Mouse (Mus musculus): ENCODE results near the gene Ddx4. TPM values are rescaled to one million over a fixed set of nuclear protein-coding genes. Genes with fewer than 3 reads are reported as not detected.
"Not testable (repeated sequence)": the region's sequence is repeated elsewhere in the genome, so short reads cannot be mapped to it uniquely, and the experiment has no call there.

The Ddx4 gene
- polyA plus RNA-seq, 1 experiment from 2014 or later, result 0.73 TPM

- no peaks in the 10 kb centered on the region for H3K36me3 ChIP-seq (ENCODE audit: control insufficient read depth, insufficient read depth, low read length)
- H3K4me2 ChIP-seq (ENCODE audit: low read length), result no peak overlapping the region
Measured at GRCm38 (mm10) chr13:112584556-112585237, 67.6 kb downstream of the Ddx4 start.

GRCm38 (mm10) chr13:112582291-112582690, 70.0 kb downstream of the Ddx4 start:
- DNase-seq (ENCODE audit: low spot score) (no peak), ATAC-seq (replicated peaks; ENCODE audit: low FRiP score, low TSS enrichment, low read depth) (no peak)
- Histone ChIP-seq H3K27me3 (replicated peaks; ENCODE audit: control insufficient read depth, insufficient read depth, low read length) (no peaks in the 10 kb centered on the region), H3K9ac (ENCODE audit: low read length) (no peak overlapping the region), H3K27ac (ENCODE audit: low read depth) (no peak overlapping the region), H3K4me2 (ENCODE audit: low read length) (no peak overlapping the region), H3K4me3 (ENCODE audit: low read depth, low read length) (no peak overlapping the region), H3K4me1 (replicated peaks; ENCODE audit: control insufficient read depth, insufficient read depth, low read length) (peaks cover 7% of the 10 kb centered on the region; the same call in 1 of the 2 replicates), H3K9me3 (ENCODE audit: control insufficient read depth, low read length) (no peaks in the 10 kb centered on the region), H3K36me3 (ENCODE audit: control insufficient read depth, insufficient read depth, low read length) (no peaks in the 10 kb centered on the region)
- 74% methylated on average over 8 of the region's 8 CpGs for WGBS

More at GRCm38 (mm10) chr13:112584556-112585237, 67.6 kb downstream of the Ddx4 start:
- Histone ChIP-seq H3K9ac (ENCODE audit: low read length) (no peak overlapping the region), H3K27ac (ENCODE audit: low read depth) (no peak overlapping the region), H3K4me1 (replicated peaks; ENCODE audit: control insufficient read depth, insufficient read depth, low read length) (peaks cover 7% of the 10 kb centered on the region; the same call in 1 of the 2 replicates), H3K9me3 (ENCODE audit: control insufficient read depth, low read length) (no peaks in the 10 kb centered on the region), H3K4me3 (ENCODE audit: low read depth, low read length) (no peak overlapping the region), H3K27me3 (replicated peaks; ENCODE audit: control insufficient read depth, insufficient read depth, low read length) (no peaks in the 10 kb centered on the region)
- no peak for DNase-seq (ENCODE audit: low spot score)
- no peak for ATAC-seq (replicated peaks; ENCODE audit: low FRiP score, low TSS enrichment, low read depth)
- WGBS, result 53% methylated on average over 7 of the region's 7 CpGs

- no peak overlapping the region for H3K4me3 ChIP-seq (ENCODE audit: low read depth, low read length)
- H3K9me3 ChIP-seq (ENCODE audit: control insufficient read depth, low read length), result no peaks in the 10 kb centered on the region
- H3K4me1 ChIP-seq (replicated peaks; ENCODE audit: control insufficient read depth, insufficient read depth, low read length), result peaks cover 7% of the 10 kb centered on the region; the same call in 1 of the 2 replicates
- no peak for ATAC-seq (replicated peaks; ENCODE audit: low FRiP score, low TSS enrichment, low read depth)
- no peak for DNase-seq (ENCODE audit: low spot score)
- H3K36me3 ChIP-seq (ENCODE audit: control insufficient read depth, insufficient read depth, low read length), result no peaks in the 10 kb centered on the region
- no peak overlapping the region for H3K9ac ChIP-seq (ENCODE audit: low read length)
- H3K27me3 ChIP-seq (replicated peaks; ENCODE audit: control insufficient read depth, insufficient read depth, low read length), result no peaks in the 10 kb centered on the region
- H3K4me2 ChIP-seq (ENCODE audit: low read length), result no peak overlapping the region
- WGBS, result 95% methylated on average over 3 of the region's 3 CpGs
- no peak overlapping the region for H3K27ac ChIP-seq (ENCODE audit: low read depth)
Measured at GRCm38 (mm10) chr13:112581796-112582195, 70.5 kb downstream of the Ddx4 start.

DNA sequence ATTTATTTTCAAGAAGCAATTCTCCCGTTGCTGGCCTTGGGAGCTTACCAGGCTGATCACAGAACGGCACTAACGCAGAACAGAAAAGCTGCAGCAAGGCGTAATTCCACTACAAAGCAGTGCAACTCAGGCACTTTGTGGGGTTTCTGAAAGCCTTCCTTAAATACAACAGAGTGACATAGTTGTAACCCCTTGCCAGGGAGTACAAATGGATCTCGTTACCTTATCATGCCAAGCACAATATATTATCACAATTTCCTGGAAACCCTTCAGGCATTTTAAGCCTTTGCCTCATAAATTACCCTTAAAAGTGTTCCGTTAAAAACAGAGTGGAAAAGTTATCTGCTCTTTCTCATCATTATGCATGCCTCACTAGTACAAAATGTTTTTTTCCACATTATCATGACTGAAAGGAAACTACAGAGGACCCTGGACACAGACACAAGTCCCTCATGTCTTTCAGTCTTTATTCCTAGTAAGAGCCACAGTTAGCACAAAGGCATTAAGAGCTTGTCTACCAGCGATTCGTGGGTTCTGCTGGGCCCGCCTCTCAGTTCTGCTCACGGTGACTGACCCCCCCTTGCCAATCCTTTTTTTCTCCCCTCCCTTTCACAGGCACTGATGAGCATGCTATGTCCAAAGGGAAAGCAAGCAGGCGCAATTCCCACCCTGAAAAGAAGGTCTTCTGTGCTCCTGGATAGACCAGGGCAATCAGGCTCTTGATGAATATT, 71.5 kb downstream of the Ddx4 start:
- no peak overlapping the region for H3K4me3 ChIP-seq (ENCODE audit: low read depth, low read length)
- H3K36me3 ChIP-seq (ENCODE audit: control insufficient read depth, insufficient read depth, low read length), result no peaks in the 10 kb centered on the region
- no peak overlapping the region for H3K9ac ChIP-seq (ENCODE audit: low read length)
- ATAC-seq (replicated peaks; ENCODE audit: low FRiP score, low TSS enrichment, low read depth) (no peak), DNase-seq (ENCODE audit: low spot score) (no peak)
- 34% methylated on average over 11 of the region's 11 CpGs for WGBS
- H3K4me2 ChIP-seq (ENCODE audit: low read length), result no peak overlapping the region
- H3K27me3 ChIP-seq (replicated peaks; ENCODE audit: control insufficient read depth, insufficient read depth, low read length), result no peaks in the 10 kb centered on the region
- peaks cover 7% of the 10 kb centered on the region; the same call in 1 of the 2 replicates for H3K4me1 ChIP-seq (replicated peaks; ENCODE audit: control insufficient read depth, insufficient read depth, low read length)
- H3K27ac ChIP-seq (ENCODE audit: low read depth), result no peak overlapping the region
- no peaks in the 10 kb centered on the region for H3K9me3 ChIP-seq (ENCODE audit: control insufficient read depth, low read length)

DNA sequence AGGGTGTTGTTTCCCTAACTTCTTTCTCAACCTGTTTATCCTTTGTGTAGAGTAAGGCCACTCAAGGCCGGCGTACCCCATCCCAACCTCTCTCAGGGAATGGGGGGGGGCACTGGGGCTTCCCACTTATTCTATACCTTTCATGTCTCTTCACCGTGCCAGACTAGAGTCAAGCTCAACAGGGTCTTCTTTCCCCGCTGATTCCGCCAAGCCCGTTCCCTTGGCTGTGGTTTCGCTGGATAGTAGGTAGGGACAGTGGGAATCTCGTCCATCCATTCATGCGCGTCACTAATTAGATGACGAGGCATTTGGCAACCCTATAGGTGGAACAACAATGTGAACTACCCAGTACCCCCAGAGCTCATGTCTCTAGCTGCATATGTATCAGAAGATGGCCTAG, 74.2 kb downstream of the Ddx4 start:
- WGBS, result 74% methylated on average over 11 of the region's 11 CpGs
- H3K9me3 ChIP-seq (ENCODE audit: control insufficient read depth, low read length); ATAC-seq (replicated peaks; ENCODE audit: low FRiP score, low TSS enrichment, low read depth); DNase-seq (ENCODE audit: low spot score); H3K4me1 ChIP-seq (replicated peaks; ENCODE audit: control insufficient read depth, insufficient read depth, low read length); H3K4me2 ChIP-seq (ENCODE audit: low read length); H3K27ac ChIP-seq (ENCODE audit: low read depth); H3K36me3 ChIP-seq (ENCODE audit: control insufficient read depth, insufficient read depth, low read length); H3K9ac ChIP-seq (ENCODE audit: low read length); H3K4me3 ChIP-seq (ENCODE audit: low read depth, low read length); H3K27me3 ChIP-seq (replicated peaks; ENCODE audit: control insufficient read depth, insufficient read depth, low read length): not testable (repeated sequence)

DNA sequence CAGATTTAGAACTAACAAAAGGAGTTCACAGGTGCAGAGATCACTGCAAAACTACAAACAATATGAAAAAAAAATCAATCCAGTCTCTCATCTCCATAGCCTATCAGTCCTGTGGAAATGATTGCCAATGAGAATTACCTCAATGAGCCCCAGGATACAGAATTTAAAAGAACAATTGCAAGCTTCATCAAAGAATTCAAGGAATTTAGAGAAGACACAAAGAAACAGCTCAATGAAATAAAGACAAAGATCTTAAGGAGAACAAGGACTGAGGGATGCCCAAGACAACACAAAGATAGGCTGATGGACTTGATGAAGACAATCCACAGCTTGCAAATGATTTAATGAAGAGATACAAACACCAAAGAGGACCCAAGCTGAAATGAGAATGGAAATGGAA, 78.5 kb downstream of the Ddx4 start:
- Histone ChIP-seq H3K4me2 (ENCODE audit: low read length) (no peak overlapping the region), H3K36me3 (ENCODE audit: control insufficient read depth, insufficient read depth, low read length) (no peaks in the 10 kb centered on the region), H3K9ac (ENCODE audit: low read length) (no peak overlapping the region), H3K27me3 (replicated peaks; ENCODE audit: control insufficient read depth, insufficient read depth, low read length) (no peaks in the 10 kb centered on the region), H3K27ac (ENCODE audit: low read depth) (no peak overlapping the region), H3K4me1 (replicated peaks; ENCODE audit: control insufficient read depth, insufficient read depth, low read length) (no peaks in the 10 kb centered on the region), H3K9me3 (ENCODE audit: control insufficient read depth, low read length) (no peaks in the 10 kb centered on the region), H3K4me3 (ENCODE audit: low read depth, low read length) (no peak overlapping the region)
- no peak for DNase-seq (ENCODE audit: low spot score)
- ATAC-seq (replicated peaks; ENCODE audit: low FRiP score, low TSS enrichment, low read depth), result no peak

DNA sequence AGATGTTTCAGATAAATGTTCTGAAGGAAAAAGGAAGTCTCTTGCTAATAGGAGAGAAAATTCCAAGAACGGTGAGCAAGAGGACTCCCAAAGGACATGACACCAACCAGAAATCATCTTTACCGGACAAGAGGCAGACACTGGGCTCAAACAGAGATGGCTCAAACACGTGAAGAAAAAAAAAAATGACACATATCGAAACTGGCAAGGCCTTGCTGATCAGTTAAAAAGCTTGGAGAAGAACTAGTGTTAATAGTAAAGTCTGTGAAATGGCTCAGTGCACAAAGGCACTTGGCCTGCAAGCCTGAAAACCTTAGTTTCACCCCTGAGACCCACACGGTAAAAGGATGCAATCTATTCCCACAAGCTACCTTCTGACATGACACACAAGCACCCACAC, 81.5 kb downstream of the Ddx4 start:
- no peak for ATAC-seq (replicated peaks; ENCODE audit: low FRiP score, low TSS enrichment, low read depth)
- Histone ChIP-seq H3K4me3 (ENCODE audit: low read depth, low read length) (no peak overlapping the region), H3K36me3 (ENCODE audit: control insufficient read depth, insufficient read depth, low read length) (no peaks in the 10 kb centered on the region), H3K9me3 (ENCODE audit: control insufficient read depth, low read length) (no peaks in the 10 kb centered on the region), H3K27ac (ENCODE audit: low read depth) (no peak overlapping the region), H3K9ac (ENCODE audit: low read length) (no peak overlapping the region), H3K27me3 (replicated peaks; ENCODE audit: control insufficient read depth, insufficient read depth, low read length) (no peaks in the 10 kb centered on the region), H3K4me1 (replicated peaks; ENCODE audit: control insufficient read depth, insufficient read depth, low read length) (no peaks in the 10 kb centered on the region), H3K4me2 (ENCODE audit: low read length) (no peak overlapping the region)
- 64% methylated on average over 5 of the region's 5 CpGs for WGBS
- DNase-seq (ENCODE audit: low spot score), result no peak

- WGBS, result 41% methylated on average over 4 of the region's 4 CpGs
- H3K4me3 ChIP-seq (ENCODE audit: low read depth, low read length), result no peak overlapping the region
- H3K27ac ChIP-seq (ENCODE audit: low read depth), result no peak overlapping the region
- H3K36me3 ChIP-seq (ENCODE audit: control insufficient read depth, insufficient read depth, low read length), result no peaks in the 10 kb centered on the region
- no peak for ATAC-seq (replicated peaks; ENCODE audit: low FRiP score, low TSS enrichment, low read depth)
- no peaks in the 10 kb centered on the region for H3K27me3 ChIP-seq (replicated peaks; ENCODE audit: control insufficient read depth, insufficient read depth, low read length)
- H3K9ac ChIP-seq (ENCODE audit: low read length), result no peak overlapping the region
- no peaks in the 10 kb centered on the region for H3K4me1 ChIP-seq (replicated peaks; ENCODE audit: control insufficient read depth, insufficient read depth, low read length)
- H3K9me3 ChIP-seq (ENCODE audit: control insufficient read depth, low read length), result no peaks in the 10 kb centered on the region
- DNase-seq (ENCODE audit: low spot score), result no peak
- H3K4me2 ChIP-seq (ENCODE audit: low read length), result no peak overlapping the region
Measured at GRCm38 (mm10) chr13:112569606-112570005, 82.7 kb downstream of the Ddx4 start.
